Mouse (Mus musculus): ENCODE measurements around the gene Rps6kb1. TPM values are rescaled to one million over a fixed set of nuclear protein-coding genes. Genes with fewer than 3 reads are reported as not detected.
"Not testable (repeated sequence)": the region's sequence is repeated elsewhere in the genome, so short reads cannot be mapped to it uniquely, and the experiment has no call there.

The Rps6kb1 gene
- total RNA-seq, 4 experiments from 2014 or later = 16.5 to 24.5 (median 23.9) TPM

DNA sequence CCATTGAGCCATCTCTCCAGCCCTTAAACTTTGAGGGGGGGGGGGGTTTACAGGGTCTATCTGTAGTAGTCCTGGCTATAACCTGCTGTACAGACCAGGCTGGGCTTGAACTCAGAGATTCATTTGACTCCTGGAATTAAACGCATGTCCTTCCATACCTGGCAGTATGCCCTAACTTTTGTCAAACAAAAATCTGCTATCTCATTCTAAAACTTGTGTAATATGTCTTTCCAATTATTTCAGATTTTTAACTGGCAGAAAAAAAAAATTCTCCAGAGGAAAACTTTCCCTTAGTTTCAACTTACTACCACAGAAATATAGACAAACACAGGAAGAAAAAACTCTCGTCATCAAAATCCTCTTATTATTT lies 4.1 kb downstream of the Rps6kb1 start:
- no peak for DNase-seq (ENCODE audit: low spot score)

DNA sequence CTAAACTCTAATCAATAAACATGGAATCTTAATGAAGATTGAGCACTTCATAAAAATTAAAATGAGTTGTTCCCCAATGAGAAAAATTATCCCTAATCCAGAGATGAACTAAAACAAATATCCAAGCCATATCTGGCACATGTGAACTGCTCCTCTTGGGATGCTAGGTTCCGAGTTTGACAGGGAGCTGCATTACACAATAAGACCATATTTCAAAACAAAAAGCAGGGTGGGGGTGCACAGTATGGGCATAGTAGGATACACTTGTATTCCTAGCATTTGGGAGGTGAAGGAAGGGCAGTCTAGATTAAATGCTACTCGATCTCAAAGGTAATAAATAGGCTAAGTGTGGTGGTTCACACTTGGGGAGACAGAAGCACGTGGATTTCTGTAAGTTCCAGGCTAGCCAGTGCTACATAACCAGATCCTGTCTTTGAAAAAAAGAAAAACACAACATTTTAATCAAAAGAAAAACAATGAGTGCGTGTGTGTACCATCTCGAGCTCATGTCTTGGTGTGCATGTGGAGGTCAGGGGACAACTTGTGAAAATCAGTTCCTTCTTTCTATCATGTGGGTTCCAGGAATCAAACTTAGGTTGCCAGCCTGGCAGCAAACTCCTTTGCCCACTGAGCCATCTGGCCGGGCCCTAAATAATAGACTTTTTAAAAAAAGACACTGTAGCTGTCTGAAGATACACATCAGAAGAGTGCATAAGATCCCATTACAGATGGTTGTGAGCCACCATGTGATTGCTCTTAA lies 4.7 kb downstream of the Rps6kb1 start:
- DNase-seq (ENCODE audit: low spot score) = no peak

DNA sequence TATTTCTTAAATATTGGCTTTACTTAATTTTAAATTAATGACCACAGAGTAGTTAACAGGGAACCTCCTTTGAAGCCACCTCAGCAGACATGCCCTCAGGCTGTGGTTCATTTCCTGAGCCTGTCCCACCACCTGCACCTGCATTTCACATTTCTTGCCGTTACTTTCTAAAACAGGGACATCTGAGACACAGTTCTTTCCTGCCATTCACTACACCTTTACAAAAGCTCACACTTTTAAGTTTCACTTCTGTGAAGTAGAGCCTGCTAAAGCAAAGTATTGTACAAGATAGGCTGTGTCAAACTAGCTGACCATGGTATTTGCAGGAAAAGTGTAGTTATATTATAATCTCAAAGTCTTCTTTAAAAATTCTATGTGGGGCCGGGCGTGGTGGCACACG lies 5.8 kb downstream of the Rps6kb1 start:
- no peak for DNase-seq (ENCODE audit: low spot score)

DNA sequence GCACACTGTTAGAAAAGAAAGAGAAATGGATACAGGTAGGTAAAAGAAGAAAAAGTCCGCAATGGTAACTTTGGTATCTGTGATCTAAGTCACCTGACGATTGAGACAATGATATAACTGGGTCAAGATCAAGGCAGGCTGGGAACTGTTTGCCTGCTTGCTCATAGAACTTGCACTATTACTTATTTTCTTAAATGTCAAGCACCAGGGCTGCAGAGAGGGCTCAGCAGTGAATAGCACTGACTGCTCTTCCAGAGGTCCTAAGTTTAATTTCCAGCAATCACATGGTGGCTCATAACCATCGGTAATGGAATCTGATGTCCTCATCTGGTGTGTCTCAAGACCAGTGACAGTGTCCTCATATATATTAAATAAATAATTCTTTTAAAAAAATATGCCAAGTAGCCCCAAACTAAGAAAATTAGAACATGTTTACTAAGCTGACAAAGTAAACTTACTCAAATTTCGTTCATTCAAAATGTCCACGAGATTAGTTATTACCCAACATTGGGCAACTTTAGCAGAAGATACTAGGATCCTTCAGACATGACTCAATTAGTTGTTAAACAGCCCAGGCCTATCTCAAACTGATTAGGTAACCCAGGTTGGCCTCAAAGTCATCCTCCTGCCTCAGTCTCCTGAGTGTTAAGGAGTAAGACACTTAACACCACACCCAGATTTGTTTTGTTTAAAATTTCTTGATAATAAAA lies 10.2 kb downstream of the Rps6kb1 start:
- DNase-seq (ENCODE audit: low spot score) = no peak

DNA sequence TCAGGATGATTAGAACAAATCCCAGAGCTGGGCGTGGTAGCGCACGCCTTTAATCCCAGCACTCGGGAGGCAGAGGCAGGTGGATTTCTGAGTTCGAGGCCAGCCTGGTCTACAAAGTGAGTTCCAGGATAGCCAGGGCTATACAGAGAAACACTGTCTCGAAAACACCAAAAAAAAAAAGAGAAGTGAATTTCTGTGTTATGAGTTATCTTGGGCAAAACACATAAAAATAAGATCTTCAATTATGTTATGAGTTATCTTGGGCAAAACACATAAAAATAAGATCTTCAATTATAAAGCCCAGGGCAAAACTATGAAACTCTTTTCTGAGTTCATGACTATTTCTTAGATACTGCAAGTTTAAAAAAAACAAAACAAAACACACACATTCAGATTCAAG lies 11.3 kb downstream of the Rps6kb1 start:
- not testable (repeated sequence) for DNase-seq (ENCODE audit: low spot score)

DNA sequence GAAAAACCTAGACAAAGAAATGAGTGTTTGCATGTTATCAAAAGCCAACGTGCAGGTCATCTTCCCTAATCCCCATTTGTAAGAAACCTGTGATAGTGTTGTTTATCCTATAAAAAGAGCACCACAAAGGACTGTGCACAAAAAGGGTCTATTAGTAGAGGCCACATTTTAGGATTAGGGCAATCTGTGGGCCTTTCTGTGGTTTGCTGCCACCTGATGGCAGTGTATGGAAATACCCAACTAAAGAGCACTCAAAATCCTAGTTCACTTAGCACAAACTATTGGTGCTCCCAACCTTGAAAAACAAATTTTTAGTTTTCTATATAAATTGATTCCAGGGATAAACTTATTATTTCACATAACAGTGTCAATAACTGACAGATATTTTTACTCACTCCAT lies 11.8 kb downstream of the Rps6kb1 start:
- no peak for DNase-seq (ENCODE audit: low spot score)

DNA sequence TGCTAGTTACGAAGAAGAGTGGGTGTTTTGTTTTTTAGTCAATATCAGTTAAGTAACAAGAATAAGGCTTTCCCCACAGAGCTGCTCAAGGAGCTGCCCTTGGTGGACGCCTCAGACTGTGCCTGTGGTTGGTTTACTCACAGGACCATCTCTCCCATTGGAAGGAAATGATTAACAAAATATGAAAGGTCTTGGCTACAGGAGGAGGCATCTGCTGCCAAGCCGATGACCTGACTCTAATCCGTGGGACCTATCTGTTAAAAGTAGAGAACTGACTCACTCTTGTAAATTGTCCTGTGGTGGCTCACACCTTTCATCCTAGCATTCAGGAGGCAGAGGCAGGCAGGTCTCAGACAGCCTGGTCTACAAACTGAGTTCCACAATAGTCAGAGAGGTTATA lies 17.1 kb downstream of the Rps6kb1 start:
- no peak for DNase-seq (ENCODE audit: low spot score)

DNA sequence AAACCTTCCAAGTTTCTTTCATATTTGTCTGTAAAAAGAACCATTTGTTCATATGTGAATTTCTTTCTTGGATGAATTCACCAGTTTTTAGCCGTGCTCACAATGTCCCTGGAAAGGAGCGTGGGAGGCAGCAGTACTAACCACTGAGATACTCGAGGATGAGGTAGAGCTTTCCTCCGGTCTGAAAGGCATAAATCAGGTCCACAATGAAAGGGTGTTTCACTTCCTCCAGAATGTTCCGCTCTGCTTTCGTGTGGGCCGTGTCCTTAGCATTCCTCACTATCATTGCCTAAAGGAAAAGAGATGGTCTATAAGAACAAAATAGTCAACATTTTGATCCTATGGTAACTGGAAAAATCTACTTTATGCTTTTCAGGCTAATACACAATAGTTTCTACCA lies 24.9 kb downstream of the Rps6kb1 start:
- no peak for DNase-seq (ENCODE audit: low spot score)

DNA sequence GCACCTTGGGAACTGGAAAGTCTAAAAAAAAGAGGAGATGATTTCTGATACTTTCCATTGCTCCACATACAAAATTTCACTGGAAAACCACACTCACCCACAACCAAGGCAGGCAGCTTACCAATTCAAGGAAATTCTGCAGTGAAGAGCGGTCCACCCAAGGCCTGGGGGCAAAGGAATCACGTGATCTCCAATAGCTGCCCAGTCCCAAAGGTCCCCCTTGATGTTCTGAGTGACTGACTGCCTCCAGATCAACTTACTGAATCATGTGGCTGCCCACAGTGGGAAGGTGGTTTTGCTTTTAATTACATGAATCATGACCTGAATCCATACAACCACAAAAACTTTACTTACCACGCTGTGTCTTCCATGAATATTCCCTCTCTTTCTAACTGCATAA lies 27.4 kb downstream of the Rps6kb1 start:
- no peak for DNase-seq (ENCODE audit: low spot score)

DNA sequence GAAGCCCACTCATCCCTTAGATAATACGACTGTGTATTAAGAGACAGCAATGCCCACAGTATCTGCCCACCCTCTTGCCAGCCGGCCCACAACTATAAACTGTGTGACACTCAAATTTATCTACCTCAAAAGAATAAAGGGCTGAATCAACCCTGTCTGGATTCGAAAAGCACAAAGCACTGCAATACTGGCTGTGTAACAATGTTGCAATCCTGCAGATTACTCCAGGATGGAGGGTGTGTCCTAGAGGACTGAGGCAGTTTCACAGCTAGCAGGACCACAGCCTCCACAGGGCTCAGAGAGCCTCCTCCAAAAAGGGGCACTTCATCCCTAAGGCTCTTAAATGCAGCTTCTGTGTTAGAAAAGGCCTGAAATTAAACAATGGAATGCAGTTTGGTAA lies 28.0 kb downstream of the Rps6kb1 start:
- DNase-seq (ENCODE audit: low spot score) = no peak

DNA sequence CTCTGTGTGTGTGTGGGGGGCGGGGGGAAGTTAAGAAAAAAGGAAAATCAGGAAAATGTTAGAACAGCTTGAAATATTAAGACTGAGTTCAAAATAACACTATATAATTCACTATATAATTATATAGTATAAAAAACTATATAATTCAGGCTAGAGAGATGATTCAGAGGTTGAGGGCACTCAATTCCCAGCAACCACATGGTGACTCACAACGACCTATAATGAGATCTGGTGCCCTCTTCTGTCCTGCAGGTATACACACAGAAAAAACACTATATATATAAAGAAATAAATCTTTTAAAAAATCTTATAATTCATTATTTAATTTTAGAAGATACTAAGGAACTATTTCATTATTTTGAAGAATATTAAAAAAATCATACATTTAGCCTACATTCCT lies 36.6 kb downstream of the Rps6kb1 start:
- no peak for DNase-seq (ENCODE audit: low spot score)

DNA sequence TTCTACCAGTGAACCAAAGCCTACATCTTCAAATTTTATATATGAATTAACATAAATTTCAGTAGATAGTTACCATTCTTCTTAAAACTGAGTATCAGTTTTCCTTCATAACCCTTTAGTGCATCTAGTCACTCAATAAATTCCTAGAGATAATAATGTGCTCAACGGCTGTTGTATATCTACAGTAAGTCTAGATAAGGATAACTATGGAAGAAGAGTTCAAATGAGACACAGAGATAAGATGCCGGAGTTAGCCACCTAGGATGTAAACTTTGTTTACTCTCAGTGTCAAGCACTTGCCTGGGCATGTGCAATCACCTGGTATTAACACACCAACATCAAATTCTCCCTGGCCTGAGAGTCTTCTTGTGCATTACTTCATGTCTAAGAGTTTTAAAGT lies 37.3 kb downstream of the Rps6kb1 start:
- no peak for DNase-seq (ENCODE audit: low spot score)

DNA sequence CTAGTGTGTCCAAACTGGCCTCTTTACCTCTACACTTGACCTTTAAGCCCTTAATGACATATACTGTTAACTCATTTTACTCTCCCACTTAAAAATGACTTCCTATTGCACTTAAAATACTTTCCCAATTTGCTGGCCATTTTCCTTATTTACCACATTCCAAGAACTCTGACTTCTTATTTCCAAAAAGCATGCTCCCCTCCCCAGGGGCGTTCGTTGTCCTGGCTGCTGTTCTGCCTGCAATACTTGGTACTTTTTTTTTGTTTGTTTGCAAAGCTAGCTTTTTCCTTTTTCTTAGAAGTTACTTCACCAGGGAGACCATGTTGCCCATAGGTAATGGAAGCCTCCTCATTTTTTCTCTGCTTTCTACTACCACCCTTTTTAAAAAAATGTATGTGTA lies 41.5 kb downstream of the Rps6kb1 start:
- DNase-seq (ENCODE audit: low spot score) = no peak

DNA sequence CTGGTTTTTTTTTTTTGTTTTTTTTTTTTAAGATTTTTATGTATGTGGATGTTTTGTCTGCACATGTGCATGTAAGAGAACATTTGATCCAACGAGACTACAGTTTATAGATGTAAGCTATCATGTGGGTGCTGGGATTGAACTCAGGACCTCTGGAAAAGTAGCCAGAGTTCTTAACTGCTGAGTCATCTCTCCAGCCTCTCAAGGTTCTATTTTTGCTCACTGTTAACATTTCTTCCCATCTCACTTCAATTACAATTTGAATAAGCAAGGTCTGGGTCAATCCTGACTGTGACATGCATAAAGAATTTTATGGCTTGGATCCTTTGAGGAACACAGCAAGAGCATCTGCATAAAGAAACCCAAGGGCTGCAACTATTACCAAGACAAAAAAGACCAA lies 43.8 kb downstream of the Rps6kb1 start:
- DNase-seq (ENCODE audit: low spot score) = no peak

DNA sequence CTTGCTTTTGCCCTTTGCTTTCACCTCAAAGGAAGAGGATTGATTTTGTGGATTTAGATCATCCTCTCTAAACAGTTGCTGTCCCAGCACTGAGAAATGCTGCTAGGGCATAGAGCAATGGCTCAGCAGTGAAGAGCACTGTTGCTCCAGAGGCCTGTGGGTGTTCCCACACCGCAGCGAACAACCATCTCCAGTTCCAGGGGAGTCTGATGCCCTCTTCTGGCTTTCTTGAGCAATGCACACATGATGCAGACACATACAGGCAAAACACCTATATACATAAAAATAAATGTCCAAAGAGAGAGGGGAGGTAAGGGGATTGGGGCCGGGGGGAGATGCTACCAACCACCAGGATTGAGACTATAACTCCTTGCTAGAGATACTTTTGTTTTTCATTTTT lies 46.7 kb downstream of the Rps6kb1 start:
- no peak for DNase-seq (ENCODE audit: low spot score)

DNA sequence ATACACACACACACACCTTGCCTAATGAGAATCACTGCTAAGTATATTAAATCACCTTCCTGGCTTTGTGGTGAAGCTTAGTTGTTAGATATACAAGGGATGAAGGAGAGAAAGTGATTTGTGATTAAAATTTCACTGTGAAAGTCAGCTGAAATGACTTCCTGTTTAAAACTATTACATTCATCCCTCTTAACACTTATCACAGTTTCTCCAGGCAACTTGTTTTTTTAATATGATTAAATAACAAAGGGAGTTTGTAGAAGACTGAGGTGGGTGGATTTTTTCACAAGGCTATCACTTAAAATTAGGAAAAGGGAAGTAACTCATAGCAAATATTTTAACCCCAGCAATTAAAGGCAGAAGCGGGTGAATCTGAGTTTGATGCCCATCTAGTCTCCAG lies 47.2 kb downstream of the Rps6kb1 start:
- DNase-seq (ENCODE audit: low spot score) = no peak

DNA sequence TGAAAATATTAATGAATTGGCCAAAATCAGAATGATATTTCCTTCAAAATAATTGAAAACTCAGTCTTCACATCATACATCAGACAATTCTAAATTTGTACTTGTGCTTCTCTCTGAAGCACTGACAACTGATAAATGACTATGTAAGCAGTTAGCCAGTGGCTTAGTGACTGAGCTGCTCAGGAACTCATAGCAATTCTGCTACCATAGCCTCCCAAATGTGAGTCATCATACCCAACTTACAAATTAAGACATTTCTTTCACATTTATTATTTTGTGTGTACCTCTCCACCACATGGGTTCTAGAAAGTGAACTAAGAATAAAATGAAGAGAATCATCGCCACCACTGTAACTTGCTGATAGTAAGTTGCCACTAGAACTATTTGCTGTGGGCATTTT lies 53.8 kb downstream of the Rps6kb1 start:
- DNase-seq (ENCODE audit: low spot score) = no peak

DNA sequence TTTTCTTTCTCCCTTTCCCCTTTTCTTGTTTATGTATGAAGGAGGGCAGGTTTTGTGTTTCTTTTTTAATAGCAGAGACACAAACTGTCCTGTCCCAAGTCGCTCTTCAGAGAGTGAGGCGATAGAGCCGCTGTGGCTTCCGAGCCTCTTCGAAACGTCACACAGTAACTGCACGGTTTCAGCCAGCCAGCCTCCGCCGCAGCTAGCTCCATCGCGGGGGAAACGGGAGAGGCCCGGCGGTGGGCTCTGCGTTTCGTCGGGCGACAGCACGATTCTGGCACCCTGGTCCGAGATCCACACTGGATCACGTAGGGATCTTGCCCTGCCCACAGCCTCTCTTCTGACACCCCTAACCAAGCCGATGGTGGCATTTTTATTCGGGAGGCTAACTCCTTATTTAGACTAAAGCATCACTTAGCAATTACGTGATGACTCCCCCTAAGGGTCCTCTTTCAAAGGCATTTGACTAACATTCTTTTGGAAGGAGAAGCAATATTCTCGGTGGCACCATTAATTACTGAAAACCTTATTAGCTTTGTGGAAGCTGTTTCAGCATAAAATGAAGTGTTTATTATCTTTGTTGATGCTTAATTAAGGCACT lies 59.6 kb downstream of the Rps6kb1 start:
- no peak for DNase-seq (ENCODE audit: low spot score)

DNA sequence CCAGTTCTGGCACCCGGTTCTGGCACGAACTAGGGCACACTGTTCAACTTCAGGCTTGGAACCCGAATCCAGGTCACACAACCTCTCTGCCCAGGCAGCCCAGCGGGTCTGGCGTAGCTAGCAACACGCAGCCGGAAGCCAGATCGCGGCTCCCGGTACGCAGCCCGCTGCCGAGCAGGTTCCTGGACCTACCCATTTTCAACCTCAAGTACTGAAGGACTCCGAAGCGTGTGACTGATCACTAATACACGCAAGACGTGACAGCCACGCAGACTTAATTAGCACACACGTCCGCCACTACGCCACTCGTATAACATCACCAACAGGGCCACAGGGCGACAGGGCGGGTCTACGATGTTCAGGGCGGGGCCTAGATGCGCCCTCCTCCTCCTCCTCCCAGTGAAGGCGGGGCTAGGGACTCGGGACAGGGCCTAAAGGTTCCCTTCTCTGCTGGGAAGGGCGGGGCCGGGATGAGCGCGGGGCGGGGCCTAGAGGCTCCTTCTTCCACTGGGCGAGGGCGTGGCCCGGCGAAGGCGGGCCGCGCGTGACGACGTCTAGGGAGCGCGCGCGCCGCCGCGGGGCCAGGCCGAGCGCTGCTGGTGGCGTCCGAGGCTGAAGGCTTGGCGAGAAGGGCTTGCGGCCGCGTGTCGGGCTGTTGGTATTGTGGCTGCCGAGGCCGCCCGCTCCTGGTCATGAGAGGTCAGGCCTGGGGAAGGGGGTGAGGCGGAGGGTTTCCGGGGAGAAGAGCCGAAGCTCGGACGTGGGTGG lies 60.3 kb downstream of the Rps6kb1 start, which contains the start of gene Rnft1:
Gene Rnft1 (plus strand): TSS at position 557 of the 768 bp plus-strand sequence.
- DNase-seq (ENCODE audit: low spot score) = peak; percentile 98

DNA sequence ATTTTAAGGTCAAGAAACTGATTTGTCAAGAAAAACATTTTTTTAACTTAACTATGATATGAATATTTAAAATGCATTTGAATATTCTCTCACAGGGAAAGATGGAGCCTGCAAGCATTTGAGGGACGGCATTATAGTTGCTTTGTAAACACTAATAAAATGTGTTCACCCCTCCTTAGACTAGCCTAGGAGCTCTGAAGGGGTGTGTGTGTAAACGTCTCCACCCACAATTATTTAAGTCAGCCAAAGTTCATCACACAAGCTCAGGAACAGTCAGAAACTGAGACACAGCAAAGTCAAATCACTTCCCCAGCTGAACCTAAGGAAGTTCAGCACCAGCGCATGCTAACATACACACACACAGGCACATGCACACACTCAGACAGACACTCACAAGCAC lies 71.0 kb downstream of the Rps6kb1 start:
- DNase-seq (ENCODE audit: low spot score) = no peak

DNA sequence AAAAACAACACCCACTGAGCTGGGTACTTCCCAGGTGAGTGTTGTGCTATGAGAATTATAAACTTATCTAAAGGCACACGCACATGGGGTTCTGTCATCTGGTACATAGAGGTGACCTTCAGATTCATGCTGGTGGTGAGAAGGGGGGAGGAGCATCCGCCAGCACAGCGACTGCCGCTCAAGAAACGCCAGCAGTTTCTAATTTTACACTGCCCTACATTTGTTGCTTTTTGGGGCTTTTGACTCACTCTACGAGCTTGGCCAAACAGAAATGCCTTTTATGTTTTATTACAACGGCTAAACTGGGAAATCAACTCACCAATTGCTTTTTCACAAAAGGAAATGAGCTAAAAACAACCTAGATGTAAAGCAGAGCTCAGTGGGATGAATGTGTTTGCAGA lies 71.8 kb downstream of the Rps6kb1 start:
- peak; percentile 35 for DNase-seq (ENCODE audit: low spot score)

DNA sequence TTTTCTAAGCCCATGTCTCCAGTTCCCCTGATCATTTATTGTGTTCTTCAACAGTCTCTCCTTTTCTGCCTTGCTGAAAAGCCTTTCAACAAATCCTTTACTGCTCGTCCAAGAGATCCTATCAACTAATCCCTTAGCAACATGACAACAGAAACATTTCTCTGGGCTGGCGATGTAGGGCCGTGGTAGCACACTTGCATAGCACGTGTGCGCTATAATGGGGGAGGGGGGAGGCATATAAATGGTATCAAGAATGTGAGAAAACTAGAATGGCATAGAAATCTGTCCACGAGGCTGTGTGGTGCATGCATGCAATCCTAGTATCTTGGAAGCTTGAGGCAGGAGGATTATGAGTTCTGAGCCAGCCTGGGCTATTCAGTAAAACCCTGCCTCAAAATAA lies 72.8 kb downstream of the Rps6kb1 start:
- no peak for DNase-seq (ENCODE audit: low spot score)
